Mouse (Mus musculus) cortical plate, adult 2 months (tissue): ENCODE measurements around the gene Tubgcp6.

Experiments used
- CTCF ChIP-seq: fragments of 200-500 bp; IDR thresholded peaks from 2 replicates; pipeline ENCODE4 v1.5.1; 2011; ENCODE audit warnings: mild to moderate bottlenecking, control low read depth, low read length; ENCODE audit not compliant: insufficient read depth; ENCODE audit errors: extremely low read depth
- POLR2A ChIP-seq: fragments of 200-500 bp; IDR thresholded peaks from 2 replicates; pipeline ENCODE4 v1.6.1; 2011; ENCODE audit warnings: mild to moderate bottlenecking, low read length, control low read depth; ENCODE audit not compliant: insufficient read depth; ENCODE audit errors: extremely low read depth

DNA sequence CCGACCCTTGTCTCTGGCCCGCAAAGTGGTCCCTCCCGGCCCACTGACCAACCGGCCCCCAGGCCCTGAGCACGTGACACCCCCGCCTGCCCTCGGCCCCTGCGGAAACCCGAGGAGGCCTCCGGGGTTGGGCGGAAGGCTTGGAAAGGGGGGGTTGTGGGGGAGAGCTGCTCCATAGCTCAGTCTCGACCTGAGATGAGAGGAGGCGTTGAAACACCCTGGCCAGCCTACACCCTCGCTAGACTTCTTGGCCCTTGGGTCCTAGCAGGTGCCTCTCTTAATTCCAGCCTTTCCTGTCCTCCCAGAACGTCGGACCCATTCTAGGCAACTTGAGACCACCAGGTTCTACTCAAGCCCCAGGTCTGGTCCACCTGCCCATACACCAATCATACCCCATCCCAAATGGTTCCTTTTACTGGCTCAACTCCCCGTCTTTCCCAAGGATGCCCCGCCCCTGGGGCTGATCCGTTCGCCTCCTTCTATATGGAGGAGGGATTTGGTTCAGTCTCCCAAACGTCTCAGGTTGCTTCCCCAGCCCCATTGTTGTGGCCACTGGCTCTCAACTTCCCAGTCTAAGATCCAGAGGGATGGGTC lies 17.8 kb upstream of the Tubgcp6 start, which contains the start of gene Mapk12:
- TF ChIP-seq CTCF (no peak), POLR2A (no peak)
